Mouse (Mus musculus) CH12.LX (cell line): ENCODE data around the gene Rragd.

Experiments used
- CTCF ChIP-seq, 2 experiments: IDR thresholded peaks in 1 of 2; conservative IDR thresholded peaks in 1 of 2; 2 replicates each; pipeline ENCODE4 v1.5.1; 2011 to 2012; ENCODE audit warnings: low read depth in 2 of 2, low read length in 2 of 2, improper control_type of control experiment in 1 of 2, inconsistent platforms in 1 of 2, mild to moderate bottlenecking in 1 of 2, moderate library complexity in 1 of 2
- E2F4 ChIP-seq: IDR thresholded peaks from 2 replicates; pipeline ENCODE4 v1.6.1; 2011; ENCODE audit warnings: low read depth, low read length, improper control_type of control experiment; ENCODE audit not compliant: insufficient replicate concordance
- POLR2A ChIP-seq: IDR thresholded peaks from 2 replicates; pipeline ENCODE4 v1.6.1; 2011; ENCODE audit warnings: low read depth, mild to moderate bottlenecking, improper control_type of control experiment, low read length
- ZC3H11A ChIP-seq: IDR thresholded peaks from 2 replicates; pipeline ENCODE4 v1.6.1; 2012; ENCODE audit warnings: low read depth, mild to moderate bottlenecking, inconsistent platforms, low read length, improper control_type of control experiment

DNA sequence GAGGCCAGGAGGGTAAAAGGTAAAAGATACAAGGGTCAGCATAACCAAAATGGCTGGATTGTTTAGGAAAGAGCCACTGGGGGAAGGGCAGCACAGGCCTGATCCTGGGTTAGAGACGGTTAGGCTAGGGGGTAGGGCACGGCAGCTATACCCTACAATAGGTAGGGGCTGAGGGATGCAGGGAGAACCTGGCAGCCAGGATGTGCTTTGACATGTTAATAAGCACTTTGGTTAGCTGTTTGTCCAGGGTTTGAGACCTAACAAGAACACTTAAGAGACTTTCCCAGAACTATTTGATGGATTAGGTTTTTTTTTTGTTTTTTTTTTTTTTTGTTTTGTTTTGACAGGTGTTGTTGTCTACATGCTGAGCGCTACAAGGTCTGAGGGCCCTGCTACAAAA, 2.8 kb upstream of the Rragd start:
- no peak for TF ChIP-seq CTCF (conservative IDR thresholded peaks at IDR 0.05 in 1 of 2, IDR thresholded peaks at IDR 0.05 in 1 of 2; ENCODE audit: low read depth in 2 of 2, low read length in 2 of 2)
- TF ChIP-seq ZC3H11A: no peak
- TF ChIP-seq E2F4: no peak
- TF ChIP-seq POLR2A: no peak
